Mouse (Mus musculus): ENCODE measurements around the gene 9430015G10Rik.

DNA sequence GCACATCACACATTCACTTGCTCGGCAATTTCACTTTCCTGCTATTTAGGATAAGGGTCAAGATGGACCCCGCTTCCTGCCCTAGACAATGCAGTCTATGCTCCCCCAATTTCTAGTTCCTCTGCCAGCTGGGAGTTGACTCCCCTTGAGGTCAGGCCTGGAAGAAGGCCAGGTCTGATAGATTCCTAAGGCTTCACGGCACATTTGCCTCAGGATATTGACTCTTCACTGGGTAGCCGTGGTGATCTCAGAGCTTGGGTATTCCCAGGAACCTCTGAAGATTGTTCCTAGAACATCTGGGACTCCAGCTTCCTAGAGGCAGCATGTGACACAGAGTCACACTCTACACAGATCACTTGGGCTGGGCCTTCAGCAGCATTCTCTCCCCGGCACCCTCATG is 19.0 kb downstream of the 9430015G10Rik start:
- TF ChIP-seq POLR2A (IDR thresholded peaks at IDR 0.05; ENCODE audit: low read depth, low read length) (no peak), CTCF (IDR thresholded peaks at IDR 0.05; ENCODE audit: borderline replicate concordance, insufficient read depth, low read length) (no peak)
